Mouse (Mus musculus) gastrocnemius, postnatal 10 days (tissue): Measurements from ENCODE around the gene Lrrfip2. TPM values are rescaled to one million over a fixed set of nuclear protein-coding genes. Genes with fewer than 3 reads are reported as not detected.

Experiments used
- DNase-seq: peaks from one replicate; pipeline ENCODE4 v3.0.0; 2021; ENCODE audit warnings: mixed read lengths
- long read RNA-seq, 2 experiments: library from polyadenylated mRNA; stranded (forward); transcript quantifications; one replicate each; pipeline ENCODE4 v2.0.0; 2021
- total RNA-seq, 2 experiments: library from RNA; stranded (reverse); gene quantifications; 2 replicates each; pipeline ENCODE4 v1.2.3; 2021

The Lrrfip2 gene
- total RNA-seq, result 10 to 100 TPM; 72.3 to 80.8 TPM
- long read RNA-seq, experiment 1, transcript Lrrfip2-205 (15 exons, 1,839 nt), result major isoform, 6 of 84 reads
- long read RNA-seq, experiment 1, partial matches to known transcripts, result 9 of 84 reads
- long read RNA-seq, experiment 1, other reads (novel, unspliced or antisense), result 69 of 84 reads
- long read RNA-seq, experiment 2, partial matches to known transcripts, result 9 of 81 reads
- long read RNA-seq, experiment 2, other reads (novel, unspliced or antisense), result 64 of 81 reads

- DNase-seq, result no peak
Measured at GRCm38 (mm10) chr9:111117126-111117642, at the start of gene Lrrfip2. TSS of gene Lrrfip2 (plus strand) at chr9:111117592.

- DNase-seq, result peak; percentile 67
Measured at GRCm38 (mm10) chr9:111070546-111070961, 46.8 kb upstream of the Lrrfip2 start.

GRCm38 (mm10) chr9:111072175-111072574, 45.2 kb upstream of the Lrrfip2 start:
- DNase-seq, result no peak

GRCm38 (mm10) chr9:111072971-111073370, 44.4 kb upstream of the Lrrfip2 start:
- DNase-seq, result no peak

- no peak for DNase-seq
Measured at GRCm38 (mm10) chr9:111077745-111078144, 39.6 kb upstream of the Lrrfip2 start.

- DNase-seq, result no peak
Measured at GRCm38 (mm10) chr9:111080801-111081200, 36.6 kb upstream of the Lrrfip2 start.

GRCm38 (mm10) chr9:111081765-111082164, 35.6 kb upstream of the Lrrfip2 start:
- DNase-seq, result no peak

GRCm38 (mm10) chr9:111085329-111085728, 32.1 kb upstream of the Lrrfip2 start:
- no peak for DNase-seq

GRCm38 (mm10) chr9:111086137-111086536, 31.3 kb upstream of the Lrrfip2 start:
- DNase-seq, result no peak

GRCm38 (mm10) chr9:111086995-111087606, 30.3 kb upstream of the Lrrfip2 start:
- no peak for DNase-seq

GRCm38 (mm10) chr9:111087960-111088359, 29.4 kb upstream of the Lrrfip2 start:
- DNase-seq, result no peak

- no peak for DNase-seq
Measured at GRCm38 (mm10) chr9:111088886-111089285, 28.5 kb upstream of the Lrrfip2 start.

- peak; percentile 25 for DNase-seq
Measured at GRCm38 (mm10) chr9:111092657-111093056, 24.7 kb upstream of the Lrrfip2 start.

GRCm38 (mm10) chr9:111093094-111093493, 24.3 kb upstream of the Lrrfip2 start:
- peak; percentile 55 for DNase-seq

GRCm38 (mm10) chr9:111094626-111095025, 22.8 kb upstream of the Lrrfip2 start:
- no peak for DNase-seq

- DNase-seq, result no peak
Measured at GRCm38 (mm10) chr9:111095710-111096109, 21.7 kb upstream of the Lrrfip2 start.

GRCm38 (mm10) chr9:111096419-111097326, 20.7 kb upstream of the Lrrfip2 start:
- DNase-seq, result no peak

GRCm38 (mm10) chr9:111097543-111097942, 19.8 kb upstream of the Lrrfip2 start:
- DNase-seq, result no peak

- no peak for DNase-seq
Measured at GRCm38 (mm10) chr9:111100406-111100805, 17.0 kb upstream of the Lrrfip2 start.

GRCm38 (mm10) chr9:111103293-111103692, 14.1 kb upstream of the Lrrfip2 start:
- DNase-seq, result no peak

GRCm38 (mm10) chr9:111103893-111104292, 13.5 kb upstream of the Lrrfip2 start:
- DNase-seq, result no peak

GRCm38 (mm10) chr9:111107863-111108262, 9.5 kb upstream of the Lrrfip2 start:
- no peak for DNase-seq

- peak; percentile 91 for DNase-seq
Measured at GRCm38 (mm10) chr9:111117794-111118251, 431 bp downstream of the Lrrfip2 start.
